ENCODE assay signal across 8 mouse cellular contexts in genomic region chr14:21983950-21984730, GRCm38 (mm10). TPM values are rescaled to one million over a fixed set of nuclear protein-coding genes. Genes with fewer than 3 reads are reported as not detected.
DNase-seq lines count a peak whose midpoint lies in the region; ATAC-seq and TF ChIP-seq lines count a peak whose summit lies in the region.

No protein-coding gene starts in this region.

- no peaks in the 10 kb centered on the region for H3K9me3 ChIP-seq in forebrain, embryonic 13.5 days (replicated peaks)
- H3K9me3 ChIP-seq in limb, embryonic 13.5 days: no peaks in the 10 kb centered on the region

- TF ChIP-seq POLR2A in lung, adult 2 months (IDR thresholded peaks at IDR 0.05; ENCODE audit: borderline replicate concordance, extremely low read depth, low read depth, low read length): no peak
- TF ChIP-seq POLR2A in small intestine, adult 2 months (IDR thresholded peaks at IDR 0.05; ENCODE audit: low read depth, low read length): no peak

- peak overlapping the region; percentile 78 for H3K4me3 ChIP-seq in lung, adult 2 months (replicated peaks; ENCODE audit: extremely low read depth, low read depth, low read length)
- H3K4me3 ChIP-seq in forebrain, embryonic 13.5 days: peak overlapping the region; percentile 65
- H3K4me3 ChIP-seq in limb, embryonic 13.5 days: peak overlapping the region; percentile 92
- peak overlapping the region; percentile 97 for H3K4me3 ChIP-seq in small intestine, adult 2 months (ENCODE audit: low read depth, low read length)

- no peak for ATAC-seq in forebrain, embryonic 13.5 days
- no peak for ATAC-seq in limb, embryonic 13.5 days (ENCODE audit: low FRiP score, low read depth)

- WGBS in lung, adult 2 months: 22% methylated on average over 18 of the region's 18 CpGs
- 5% methylated on average over 18 of the region's 18 CpGs for WGBS in forebrain, embryonic 13.5 days
- WGBS in limb, embryonic 13.5 days: 7% methylated on average over 18 of the region's 18 CpGs
- 28% methylated on average over 18 of the region's 18 CpGs for WGBS in small intestine, adult 2 months

- H3K36me3 ChIP-seq in forebrain, embryonic 13.5 days (ENCODE audit: poor library complexity, severe bottlenecking): no peaks in the 10 kb centered on the region
- H3K36me3 ChIP-seq in limb, embryonic 13.5 days: peaks cover 14% of the 10 kb centered on the region
- peaks cover 10% of the 10 kb centered on the region for H3K36me3 ChIP-seq in small intestine, adult 2 months (ENCODE audit: control insufficient read depth, insufficient read depth, low read length)

- no peak for DNase-seq in lung, adult 2 months
- DNase-seq in lung, adult 18-20 months: no peak
- DNase-seq in ovary, adult 18-20 months (ENCODE audit: low spot score): no peak
- DNase-seq in left cerebral cortex, adult 8-10 months (ENCODE audit: low spot score in 2 of 2): no peak
- DNase-seq in gastrocnemius, adult 8-10 months (ENCODE audit: low spot score in 2 of 2): no peak

- peak overlapping the region; percentile 93; the same call in 1 of the 2 replicates for H3K27ac ChIP-seq in forebrain, embryonic 13.5 days
- H3K27ac ChIP-seq in limb, embryonic 13.5 days: peak overlapping the region; percentile 99; the same call in 1 of the 2 replicates
- H3K27ac ChIP-seq in small intestine, adult 2 months (ENCODE audit: insufficient read depth, low read depth, low read length): peak overlapping the region; percentile 41; the same call in 1 of the 2 replicates

- H3K27me3 ChIP-seq in forebrain, embryonic 13.5 days: peaks cover 76% of the 10 kb centered on the region
- H3K27me3 ChIP-seq in limb, embryonic 13.5 days: peaks cover 16% of the 10 kb centered on the region; the same call in 1 of the 2 replicates
- H3K27me3 ChIP-seq in small intestine, adult 2 months (ENCODE audit: control insufficient read depth, insufficient read depth, low read length): peaks cover 8% of the 10 kb centered on the region; the same call in 1 of the 2 replicates

- H3K9ac ChIP-seq in forebrain, embryonic 13.5 days: peak overlapping the region; percentile 86
- H3K9ac ChIP-seq in limb, embryonic 13.5 days: peak overlapping the region; percentile 98

- H3K4me1 ChIP-seq in lung, adult 2 months (ENCODE audit: control insufficient read depth, insufficient read depth, low read length): peaks cover 3% of the 10 kb centered on the region; the same call in 1 of the 2 replicates
- peaks cover 52% of the 10 kb centered on the region for H3K4me1 ChIP-seq in forebrain, embryonic 13.5 days
- H3K4me1 ChIP-seq in limb, embryonic 13.5 days: peaks cover 34% of the 10 kb centered on the region
- H3K4me1 ChIP-seq in small intestine, adult 2 months (ENCODE audit: control insufficient read depth, insufficient read depth, insufficient read length, low read length): peaks cover 6% of the 10 kb centered on the region; the same call in 1 of the 2 replicates

- no peak for TF ChIP-seq CTCF in lung, adult 2 months (IDR thresholded peaks at IDR 0.05; ENCODE audit: insufficient read depth, low read length)
- no peak for TF ChIP-seq CTCF in small intestine, adult 2 months (IDR thresholded peaks at IDR 0.05; ENCODE audit: extremely low read depth, insufficient read length, insufficient replicate concordance, low read depth, low read length)

- H3K4me2 ChIP-seq in forebrain, embryonic 13.5 days: peak overlapping the region; percentile 92
- peak overlapping the region; percentile 86 for H3K4me2 ChIP-seq in limb, embryonic 13.5 days (replicated peaks)

RNA-seq across cellular contexts. Expression of gene Zfp503, which starts 5.3 kb away (rescaled TPM):
- polyA plus RNA-seq in lung, adult 2 months (2012; rRNA removed): 48.6 and 75.9 TPM in 2 replicates
- 6.1 and 7.7 TPM in 2 replicates for polyA plus RNA-seq in forebrain, embryonic 13.5 days (2015; fragmentation: Nextera tagmentation; extraction: Ambion mirVana)
- 25.8 and 26.2 TPM in 2 replicates for polyA plus RNA-seq in limb, embryonic 13.5 days (2015; fragmentation: Nextera tagmentation; extraction: Ambion mirVana)
- polyA plus RNA-seq in small intestine, adult 2 months (2012; rRNA removed): 18.2 and 22.7 TPM in 2 replicates
- total RNA-seq in left cerebral cortex, adult 8-10 months (2022): 1 to 10 TPM; 3.7 to 6.1 (median 5.1) TPM
- 10 to 100 TPM in 2 of 4 experiments, 1 to 10 TPM in 2; 5.8 to 17.2 (median 10.4) TPM for total RNA-seq in gastrocnemius, adult 8-10 months (2022)

RNA-seq across cellular contexts. Expression of gene Lrmda, which starts 35.4 kb away (rescaled TPM):
- polyA plus RNA-seq in lung, adult 2 months (2012; rRNA removed): 1.3 and 1.8 TPM in 2 replicates
- polyA plus RNA-seq in forebrain, embryonic 13.5 days (2015; fragmentation: Nextera tagmentation; extraction: Ambion mirVana): not detected in 2 replicates
- polyA plus RNA-seq in limb, embryonic 13.5 days (2015; fragmentation: Nextera tagmentation; extraction: Ambion mirVana): 0.36 and 0.38 TPM in 2 replicates
- 0.34 TPM in 1 of 2 replicates, not detected in the other for polyA plus RNA-seq in small intestine, adult 2 months (2012; rRNA removed)
- 1 to 10 TPM; 1.2 to 2.4 (median 1.3) TPM for total RNA-seq in left cerebral cortex, adult 8-10 months (2022)
- 1 to 10 TPM; 2.2 to 3.2 (median 2.6) TPM for total RNA-seq in gastrocnemius, adult 8-10 months (2022)

Comparison
In these comparisons a context has a peak if more than half of its experiments do, and no peak if none do; other contexts are left out.
1. H3K27ac ChIP-seq: peak in every context shown above with its lines; median percentile 99 in limb, embryonic 13.5 days; 93 in forebrain, embryonic 13.5 days; 41 in small intestine, adult 2 months.